Mouse (Mus musculus) thymus, postnatal 14 days (tissue): ENCODE measurements around the gene Nacc2.
A peak's percentile ranks its signal among the peaks of the same experiment; 100 is the strongest.

ENCODE experiments used
- DNase-seq: peaks from one replicate; pipeline ENCODE4 v3.0.0; 2021

Nacc2 gene

GRCm38 (mm10) chr2:26048816-26049215 is 74.2 kb downstream of the Nacc2 start:
- no peak for DNase-seq

GRCm38 (mm10) chr2:26044216-26044615 is 78.8 kb downstream of the Nacc2 start:
- DNase-seq = no peak

- DNase-seq = no peak
Measured at GRCm38 (mm10) chr2:26042603-26043002, 80.4 kb downstream of the Nacc2 start.

- no peak for DNase-seq
Measured at GRCm38 (mm10) chr2:26041163-26041810, 81.7 kb downstream of the Nacc2 start.

GRCm38 (mm10) chr2:26039951-26040350 is 83.1 kb downstream of the Nacc2 start:
- DNase-seq = no peak

GRCm38 (mm10) chr2:26037386-26037785 is 85.6 kb downstream of the Nacc2 start:
- no peak for DNase-seq

GRCm38 (mm10) chr2:26034344-26035050 is 88.5 kb downstream of the Nacc2 start:
- DNase-seq = no peak

GRCm38 (mm10) chr2:26030288-26030687 is 92.7 kb downstream of the Nacc2 start:
- no peak for DNase-seq

GRCm38 (mm10) chr2:26024138-26025075 is 98.6 kb downstream of the Nacc2 start:
- DNase-seq = peak; percentile 51

- DNase-seq = no peak
Measured at GRCm38 (mm10) chr2:26022626-26023025, 100.4 kb downstream of the Nacc2 start.

GRCm38 (mm10) chr2:26022258-26022565 is 100.8 kb downstream of the Nacc2 start:
- no peak for DNase-seq

- peak; percentile 91 for DNase-seq
Measured at GRCm38 (mm10) chr2:26021561-26022257, 101.3 kb downstream of the Nacc2 start, which contains the start of gene Ubac1. Gene Ubac1 (minus strand): TSS chr2:26021747.

GRCm38 (mm10) chr2:26020714-26021560 is 102.1 kb downstream of the Nacc2 start:
- peak; percentile 55 for DNase-seq

GRCm38 (mm10) chr2:26019923-26020322 is 103.1 kb downstream of the Nacc2 start:
- no peak for DNase-seq

GRCm38 (mm10) chr2:26017326-26017725 is 105.7 kb downstream of the Nacc2 start:
- no peak for DNase-seq

- DNase-seq = no peak
Measured at GRCm38 (mm10) chr2:26013674-26014073, 109.3 kb downstream of the Nacc2 start.

- DNase-seq = no peak
Measured at GRCm38 (mm10) chr2:26011420-26011819, 111.6 kb downstream of the Nacc2 start.
